Mouse (Mus musculus) cerebellum, adult 11 months (tissue): ENCODE measurements around the gene Pnmt.
A peak's percentile ranks its signal among the peaks of the same experiment; 100 is the strongest.

ENCODE experiments used
- DNase-seq: peaks from one replicate; pipeline ENCODE4 v3.0.0; 2022

The Pnmt gene

DNA sequence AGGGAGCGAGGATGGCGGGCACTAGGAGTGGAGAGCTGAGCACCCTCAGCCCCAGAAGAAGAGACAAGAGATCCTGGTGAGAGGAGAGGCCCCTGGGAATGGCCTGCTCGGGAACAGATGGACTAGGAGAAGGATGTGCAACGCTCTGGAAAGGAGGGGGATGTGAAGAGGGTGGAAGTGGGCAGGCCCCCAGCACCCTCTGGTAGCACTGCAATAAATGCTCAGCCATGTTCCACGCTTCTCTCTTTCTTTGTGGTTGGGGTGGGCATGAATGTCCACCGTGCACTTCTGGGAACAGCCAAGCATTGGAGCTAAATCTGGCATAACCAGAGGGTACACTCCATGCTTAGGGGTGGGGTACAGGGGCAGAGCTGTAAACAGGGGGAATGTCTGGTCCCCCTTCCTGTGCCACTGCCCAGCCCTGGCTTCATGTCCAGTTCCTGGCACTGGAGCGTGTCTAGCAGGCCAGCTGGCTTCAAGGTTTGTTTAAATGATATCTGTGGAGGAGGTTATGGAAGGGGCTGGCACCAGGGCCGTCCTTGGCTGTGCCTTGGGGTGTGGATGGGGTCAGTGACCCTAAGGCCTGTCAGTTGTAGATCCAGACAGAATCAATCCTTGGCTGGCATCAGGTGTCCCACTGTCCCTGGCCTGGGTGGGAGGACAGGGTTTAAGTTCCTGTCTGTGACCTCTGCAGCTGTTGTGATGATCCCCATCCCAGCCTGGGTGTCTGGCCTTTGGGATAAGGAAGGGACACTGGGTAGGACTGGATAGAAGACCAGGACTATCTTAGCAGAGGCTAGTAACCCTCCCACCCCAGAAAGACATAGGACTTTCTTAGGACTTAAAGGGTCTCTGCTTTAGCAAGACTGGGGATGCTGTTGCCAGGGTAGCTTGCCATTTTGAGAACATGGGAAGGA lies 1.3 kb upstream of the Pnmt start:
- no peak for DNase-seq

- no peak for DNase-seq
These were observed 346 bp downstream of the Pnmt start for GRCm38 (mm10) chr11:98386596-98386995.

- DNase-seq, result no peak
These were observed 867 bp downstream of the Pnmt start for GRCm38 (mm10) chr11:98387056-98387577.

DNA sequence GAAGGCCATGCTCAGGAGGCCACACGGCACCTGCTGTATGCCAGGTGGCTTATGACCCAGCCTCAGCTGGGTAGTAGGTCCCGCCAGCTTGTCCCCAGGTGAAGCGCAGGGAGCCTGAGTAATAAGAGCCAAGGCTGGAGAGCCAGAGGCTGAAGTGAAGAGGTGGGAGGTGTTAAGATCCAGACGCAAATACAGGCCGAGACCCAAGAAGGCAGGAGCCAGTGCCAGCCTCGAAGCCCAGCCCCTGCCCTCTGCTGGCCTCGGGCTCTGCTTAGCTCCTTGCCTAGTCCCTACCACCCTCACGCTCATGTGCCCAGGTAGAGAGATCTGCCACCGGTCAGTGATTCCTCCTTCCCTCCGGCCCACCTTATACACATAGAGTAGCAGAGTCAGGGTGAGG lies 2.0 kb downstream of the Pnmt start:
- DNase-seq, result no peak

GRCm38 (mm10) chr11:98389221-98389780 lies 3.1 kb downstream of the Pnmt start:
- peak; percentile 67 for DNase-seq

- DNase-seq, result no peak
These were observed 3.9 kb downstream of the Pnmt start for GRCm38 (mm10) chr11:98390141-98390540.

- DNase-seq, result no peak
These were observed 5.8 kb downstream of the Pnmt start for GRCm38 (mm10) chr11:98392034-98392433.

- DNase-seq, result no peak
These were observed 6.4 kb downstream of the Pnmt start for GRCm38 (mm10) chr11:98392645-98393044.

DNA sequence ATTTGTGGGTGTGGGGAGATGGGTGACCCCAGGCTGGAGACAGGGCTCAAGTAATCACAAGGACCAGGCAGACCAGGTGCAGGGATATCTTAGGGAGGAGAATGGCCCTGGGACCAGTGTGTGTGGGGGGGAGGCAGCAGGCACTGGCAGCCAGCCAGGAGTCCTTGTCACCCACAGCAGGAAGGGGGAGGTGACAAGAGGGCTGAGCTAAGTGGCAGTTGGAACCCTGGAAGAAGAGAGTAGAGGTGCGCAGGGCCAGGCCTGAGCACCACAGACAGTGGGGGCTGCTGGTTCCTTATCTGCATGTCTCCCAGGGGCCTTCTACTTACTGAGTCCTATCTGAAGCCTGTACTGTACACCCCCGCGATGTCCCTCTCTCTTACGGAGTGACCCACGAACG lies 7.1 kb downstream of the Pnmt start:
- no peak for DNase-seq

- no peak for DNase-seq
These were observed 8.1 kb downstream of the Pnmt start for GRCm38 (mm10) chr11:98394301-98394700.

GRCm38 (mm10) chr11:98395041-98395440 lies 8.8 kb downstream of the Pnmt start:
- no peak for DNase-seq

- DNase-seq, result no peak
These were observed 11.7 kb downstream of the Pnmt start for GRCm38 (mm10) chr11:98397946-98398345.

DNA sequence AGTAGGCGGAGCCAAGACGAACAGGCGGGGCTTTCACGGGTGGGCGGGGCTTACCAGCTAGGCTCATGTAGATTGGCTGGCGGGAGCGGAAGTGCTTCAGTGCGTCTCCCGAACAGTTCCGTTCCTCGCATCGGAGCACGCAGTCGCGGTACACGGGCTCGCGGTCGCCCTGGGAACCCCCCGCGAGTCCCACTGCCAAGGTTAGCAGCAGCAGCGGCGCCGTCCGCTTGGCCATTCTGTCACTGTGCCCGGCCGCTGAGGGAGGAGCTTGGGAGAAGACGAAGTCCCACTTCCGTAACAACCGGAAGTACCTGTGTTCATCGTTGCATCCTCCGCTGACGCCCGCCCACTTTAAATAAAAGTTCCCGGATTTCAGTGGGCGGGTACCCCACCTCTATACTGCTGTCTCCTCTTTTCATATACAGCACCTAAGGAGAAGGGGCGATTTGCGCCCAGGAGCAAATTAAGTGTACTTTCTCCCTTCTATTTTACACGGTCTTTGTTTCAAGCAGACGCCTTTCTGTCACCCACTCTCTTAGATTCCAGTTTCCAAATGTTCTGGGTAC lies 14.0 kb downstream of the Pnmt start, which contains the start of gene Pgap3:
Gene Pgap3 (minus strand): TSS at position 330 of the 566 bp plus-strand sequence.
- DNase-seq, result peak; percentile 82

DNA sequence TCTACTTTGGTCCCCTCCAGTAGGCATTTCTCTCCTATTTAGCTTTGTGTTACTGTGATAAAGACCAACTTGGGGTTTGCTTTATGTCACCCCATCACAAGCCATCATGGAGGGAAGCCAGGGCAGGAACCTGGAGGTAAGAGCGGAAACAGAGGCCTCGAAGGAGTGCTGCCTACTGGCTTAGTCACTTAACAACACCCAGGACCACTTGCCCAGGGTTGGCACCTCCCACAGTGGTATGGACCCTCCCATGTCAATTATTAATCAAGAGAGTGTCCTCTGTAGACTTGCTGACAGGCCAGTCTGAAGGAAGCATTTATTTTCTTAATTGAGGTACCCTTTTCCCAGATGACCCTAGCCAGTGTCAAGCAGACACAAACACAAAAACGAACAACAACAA lies 14.6 kb downstream of the Pnmt start:
- DNase-seq, result no peak

DNA sequence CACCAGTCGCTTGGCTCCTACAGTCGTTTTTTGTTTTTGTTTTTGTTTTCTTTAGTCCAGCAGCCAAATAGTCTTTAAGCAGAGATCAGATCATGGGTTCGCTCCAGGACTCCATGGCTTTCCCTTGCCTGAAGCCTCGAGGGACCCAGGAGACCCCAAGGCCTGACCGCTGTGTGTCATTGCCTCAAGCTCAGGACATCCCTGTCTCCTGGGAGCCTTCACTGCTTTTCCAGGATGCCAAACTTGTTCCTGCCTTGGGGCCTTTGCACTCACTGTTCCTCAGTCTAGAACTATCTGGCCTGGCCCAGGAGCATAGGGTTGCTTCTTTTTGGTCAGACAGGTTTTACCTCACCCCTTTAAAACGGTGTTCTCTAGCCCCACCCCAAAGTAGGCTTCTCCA lies 20.4 kb downstream of the Pnmt start:
- DNase-seq, result no peak

DNA sequence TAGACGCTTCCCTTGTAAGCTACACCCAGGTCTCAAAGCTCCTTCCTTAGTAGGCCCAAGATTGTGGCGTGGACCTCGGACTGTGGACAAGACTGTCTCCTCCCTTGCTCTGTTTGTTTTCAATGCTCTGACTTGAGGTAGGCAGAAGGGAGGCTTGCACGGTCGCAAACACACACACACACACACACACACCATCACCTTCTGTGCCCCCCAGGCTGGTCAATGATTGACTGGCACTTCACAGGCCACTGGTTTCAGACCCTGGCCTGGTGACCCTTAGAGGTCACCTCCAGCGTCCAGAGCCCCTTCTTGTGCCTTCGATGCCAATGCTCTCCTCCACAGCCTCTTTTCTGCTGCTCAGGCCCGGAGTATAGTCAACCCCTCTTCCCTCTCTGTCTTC lies 22.6 kb downstream of the Pnmt start:
- DNase-seq, result no peak

DNA sequence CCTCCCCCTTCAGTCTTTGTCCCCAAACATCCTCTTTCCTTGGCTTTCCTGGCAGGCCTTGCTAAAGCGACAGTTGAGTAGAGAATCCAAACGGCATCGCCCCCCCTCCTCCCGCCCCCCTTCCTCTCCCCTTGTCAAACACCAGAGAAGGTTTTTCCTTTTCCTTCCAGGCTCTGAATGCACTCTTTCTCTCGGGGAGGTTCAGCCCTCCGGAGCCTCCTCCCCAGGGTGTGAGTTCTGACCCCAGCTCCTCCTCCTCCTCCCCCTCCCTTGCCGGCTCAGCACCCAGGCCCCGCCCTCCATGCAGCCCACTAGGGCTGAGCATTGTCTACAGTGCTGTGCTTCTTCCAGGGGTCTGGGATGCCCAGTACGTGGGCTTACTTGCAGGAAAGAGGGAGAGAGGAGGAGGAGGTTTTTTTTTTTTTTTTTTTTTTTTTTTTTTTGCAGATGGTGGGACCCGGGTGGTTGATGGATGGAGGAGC lies 23.1 kb downstream of the Pnmt start:
- no peak for DNase-seq

DNA sequence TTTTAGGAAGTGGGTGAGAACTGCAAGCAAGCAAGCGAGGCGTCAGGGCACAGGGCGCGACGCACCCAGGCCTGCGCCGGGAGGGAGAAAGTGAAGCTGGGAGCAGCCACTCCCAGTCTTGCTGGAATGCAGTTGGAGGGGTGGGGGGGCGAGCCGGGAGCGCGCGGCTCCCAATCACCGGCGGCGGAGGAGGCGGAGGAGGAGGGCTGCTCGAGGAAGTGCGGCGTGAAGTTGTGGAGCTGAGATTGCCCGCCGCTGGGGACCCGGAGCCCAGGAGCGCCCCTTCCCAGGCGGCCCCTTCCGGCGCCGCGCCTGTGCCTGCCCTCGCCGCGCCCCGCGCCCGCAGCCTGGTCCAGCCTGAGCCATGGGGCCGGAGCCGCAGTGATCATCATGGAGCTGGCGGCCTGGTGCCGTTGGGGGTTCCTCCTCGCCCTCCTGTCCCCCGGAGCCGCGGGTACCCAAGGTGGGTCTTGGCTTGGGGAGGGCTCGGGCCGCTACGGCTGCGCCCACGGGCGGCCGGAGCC lies 26.1 kb downstream of the Pnmt start, which contains the start of gene Erbb2:
Gene Erbb2 (plus strand): TSS at position 198 of the 524 bp plus-strand sequence.
- DNase-seq, result no peak

GRCm38 (mm10) chr11:98412797-98413301 lies 26.6 kb downstream of the Pnmt start:
- no peak for DNase-seq

- DNase-seq, result no peak
These were observed 27.5 kb downstream of the Pnmt start for GRCm38 (mm10) chr11:98413731-98414130.

GRCm38 (mm10) chr11:98414162-98414561 lies 27.9 kb downstream of the Pnmt start:
- no peak for DNase-seq

DNA sequence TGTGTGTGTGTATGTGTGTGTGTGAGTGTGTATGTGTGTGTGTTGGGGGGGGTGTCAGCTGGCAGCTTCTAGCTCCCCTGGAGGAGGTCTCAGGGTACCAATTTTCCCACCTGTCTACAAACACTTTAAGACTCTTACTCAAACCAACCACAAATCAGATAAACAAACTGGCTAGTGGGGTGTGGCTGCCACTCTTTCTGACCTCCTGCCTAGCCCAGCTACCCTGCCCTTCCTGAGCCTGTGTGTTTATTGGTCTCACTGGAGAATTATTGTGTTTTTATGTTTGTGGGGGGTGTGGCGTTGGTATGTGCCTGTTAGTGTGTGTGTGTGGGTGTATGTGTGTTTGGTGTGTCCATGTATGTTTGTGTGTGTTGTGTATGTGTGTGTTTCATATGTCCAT lies 30.8 kb downstream of the Pnmt start:
- DNase-seq, result no peak

- DNase-seq, result no peak
These were observed 32.0 kb downstream of the Pnmt start for GRCm38 (mm10) chr11:98418273-98418672.
